Mouse (Mus musculus): ENCODE data around the gene Syngr3. TPM values are rescaled to one million over a fixed set of nuclear protein-coding genes. Genes with fewer than 3 reads are reported as not detected.

Syngr3 gene
- polyA plus RNA-seq, 1 experiment: 94.2 TPM

DNA sequence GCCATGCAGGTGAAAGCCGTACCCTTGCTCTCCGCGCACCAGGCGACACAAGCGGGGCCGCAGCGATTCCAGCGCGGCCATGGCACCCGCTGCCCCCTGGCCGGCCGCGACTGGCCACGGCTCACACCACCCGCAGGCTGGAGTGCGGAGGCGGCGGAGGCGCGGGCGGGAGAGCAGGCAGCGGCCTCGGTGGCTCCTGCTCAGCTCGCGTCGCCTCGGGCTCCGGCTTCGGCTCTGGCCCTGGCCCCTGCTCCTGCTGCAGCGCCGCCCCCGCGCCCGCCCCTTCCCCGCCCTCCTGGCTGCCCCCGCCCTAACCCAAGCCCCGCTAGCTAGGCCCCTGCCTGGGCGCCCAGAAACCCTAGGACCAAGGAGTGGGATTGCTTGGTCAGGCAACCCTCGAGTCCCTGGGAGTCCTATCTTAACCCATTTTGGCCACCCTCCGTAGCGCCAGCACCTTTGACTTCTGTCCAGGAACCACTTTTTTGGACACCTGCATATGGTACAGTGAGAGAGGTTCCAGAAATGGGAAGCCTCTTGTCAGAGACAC is 39.6 kb downstream of the Syngr3 start, which contains the start of gene Slc9a3r2:
Gene Slc9a3r2, minus strand, starts transcription at position 258 of the 547 bp plus-strand sequence.
- DNase-seq (ENCODE audit: low read depth): peak; percentile 56
- TF ChIP-seq POLR2A (IDR thresholded peaks at IDR 0.05; ENCODE audit: borderline replicate concordance, extremely low read depth, insufficient read depth, insufficient read length, poor library complexity, severe bottlenecking): no peak
- TF ChIP-seq CTCF (IDR thresholded peaks at IDR 0.05; ENCODE audit: borderline replicate concordance, extremely low read depth, insufficient read depth, insufficient read length): no peak

DNA sequence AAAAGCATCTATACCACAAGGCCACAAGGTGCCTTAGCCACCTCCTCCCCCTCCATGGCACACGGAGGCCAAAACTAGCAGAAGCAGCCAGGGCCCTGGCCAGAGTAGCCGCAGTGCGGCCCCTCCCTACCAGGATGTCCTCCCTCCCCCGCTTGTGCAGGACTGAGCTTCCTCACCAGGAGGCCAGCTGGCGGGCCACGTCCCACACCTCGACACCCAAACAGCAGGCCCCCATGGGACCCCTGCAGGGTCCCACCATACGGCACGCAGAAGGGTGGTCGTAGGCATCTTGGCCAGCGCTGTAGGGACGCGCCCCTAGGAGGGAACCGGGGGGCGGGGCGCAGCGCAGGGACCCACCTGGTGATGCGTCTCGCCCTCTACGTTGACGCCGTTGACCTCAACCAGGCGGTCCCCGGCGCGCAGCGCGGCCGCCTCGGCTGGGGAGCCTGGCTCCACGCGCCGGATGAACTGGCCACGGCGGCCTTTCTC is 40.1 kb downstream of the Syngr3 start:
- TF ChIP-seq CTCF (IDR thresholded peaks at IDR 0.05; ENCODE audit: borderline replicate concordance, extremely low read depth, insufficient read depth, insufficient read length) (no peak), POLR2A (IDR thresholded peaks at IDR 0.05; ENCODE audit: borderline replicate concordance, extremely low read depth, insufficient read depth, insufficient read length, poor library complexity, severe bottlenecking) (no peak)
- no peak for DNase-seq (ENCODE audit: low read depth)

DNA sequence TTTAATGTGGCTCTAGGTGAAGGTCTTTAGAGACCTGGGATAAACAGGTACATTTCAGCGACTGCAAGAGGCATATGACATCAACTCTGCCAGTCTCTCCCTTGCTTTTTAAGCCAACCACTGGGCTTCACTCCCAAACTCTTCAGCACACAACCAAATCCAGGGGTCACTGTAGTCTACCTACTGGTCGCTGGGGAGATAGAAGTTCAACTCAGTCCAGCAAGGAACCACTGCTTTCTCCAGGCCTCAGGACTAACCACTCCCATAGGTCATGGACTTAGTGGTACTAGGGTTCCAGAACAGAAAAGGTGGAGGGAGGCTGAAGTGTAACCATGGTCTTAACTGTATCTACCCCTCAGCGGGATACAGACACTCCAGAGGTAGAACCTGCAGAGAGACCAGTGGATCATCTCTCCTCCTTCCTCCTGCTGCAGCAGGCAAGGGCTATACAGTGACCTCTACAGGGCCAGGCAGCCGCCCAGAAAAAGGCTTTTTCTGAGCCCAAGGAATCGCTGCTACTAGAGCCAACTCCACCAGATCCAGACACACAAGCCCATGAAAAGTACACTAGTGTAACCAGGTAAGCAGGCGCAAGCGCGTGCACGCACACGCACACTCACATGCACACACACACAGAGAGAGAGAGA is 40.9 kb downstream of the Syngr3 start:
- DNase-seq (ENCODE audit: low read depth): no peak
- TF ChIP-seq CTCF (IDR thresholded peaks at IDR 0.05; ENCODE audit: borderline replicate concordance, extremely low read depth, insufficient read depth, insufficient read length) (no peak), POLR2A (IDR thresholded peaks at IDR 0.05; ENCODE audit: borderline replicate concordance, extremely low read depth, insufficient read depth, insufficient read length, poor library complexity, severe bottlenecking) (no peak)

DNA sequence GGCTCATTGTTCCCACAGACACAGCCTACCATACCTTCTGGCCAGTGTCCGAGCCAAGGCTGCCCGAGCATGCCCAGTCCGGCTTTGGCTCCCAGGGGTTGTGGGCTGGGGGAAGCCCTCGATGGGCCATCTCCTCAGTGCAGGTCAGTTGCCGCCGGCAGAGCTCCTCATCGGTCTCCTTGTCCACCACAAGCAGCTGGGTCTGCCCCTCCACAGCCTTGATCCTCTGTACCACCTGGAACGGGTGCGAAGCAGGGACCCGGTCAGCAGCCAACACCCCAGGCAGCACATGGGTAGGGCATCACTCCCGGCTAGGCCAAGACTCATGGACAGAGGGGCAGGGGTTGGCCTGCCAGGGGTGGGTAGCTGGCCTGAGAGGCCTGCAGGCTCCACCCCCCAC is 42.3 kb downstream of the Syngr3 start:
- DNase-seq (ENCODE audit: low read depth): no peak
- TF ChIP-seq POLR2A (IDR thresholded peaks at IDR 0.05; ENCODE audit: borderline replicate concordance, extremely low read depth, insufficient read depth, insufficient read length, poor library complexity, severe bottlenecking) (no peak), CTCF (IDR thresholded peaks at IDR 0.05; ENCODE audit: borderline replicate concordance, extremely low read depth, insufficient read depth, insufficient read length) (no peak)

DNA sequence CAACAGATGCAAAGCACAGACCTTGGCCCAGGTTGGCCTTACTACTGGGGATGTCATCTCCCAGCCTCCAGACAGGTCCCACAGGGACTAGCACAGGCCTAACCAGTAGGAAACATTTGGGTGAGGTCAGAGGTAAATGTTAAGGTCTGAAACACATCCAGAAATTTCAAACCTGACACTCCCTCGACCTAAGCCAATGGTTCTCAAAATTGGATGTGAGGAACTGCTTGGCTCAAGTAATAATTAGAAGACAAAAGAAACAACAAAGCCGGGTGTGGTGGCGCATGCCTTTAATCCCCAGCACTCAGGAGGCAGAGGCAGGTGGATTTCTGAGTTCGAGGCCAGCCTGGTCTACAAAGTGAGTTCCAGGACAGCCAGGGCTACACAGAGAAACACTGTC is 43.4 kb downstream of the Syngr3 start:
- TF ChIP-seq CTCF (IDR thresholded peaks at IDR 0.05; ENCODE audit: borderline replicate concordance, extremely low read depth, insufficient read depth, insufficient read length) (no peak), POLR2A (IDR thresholded peaks at IDR 0.05; ENCODE audit: borderline replicate concordance, extremely low read depth, insufficient read depth, insufficient read length, poor library complexity, severe bottlenecking) (no peak)
- DNase-seq (ENCODE audit: low read depth): no peak

DNA sequence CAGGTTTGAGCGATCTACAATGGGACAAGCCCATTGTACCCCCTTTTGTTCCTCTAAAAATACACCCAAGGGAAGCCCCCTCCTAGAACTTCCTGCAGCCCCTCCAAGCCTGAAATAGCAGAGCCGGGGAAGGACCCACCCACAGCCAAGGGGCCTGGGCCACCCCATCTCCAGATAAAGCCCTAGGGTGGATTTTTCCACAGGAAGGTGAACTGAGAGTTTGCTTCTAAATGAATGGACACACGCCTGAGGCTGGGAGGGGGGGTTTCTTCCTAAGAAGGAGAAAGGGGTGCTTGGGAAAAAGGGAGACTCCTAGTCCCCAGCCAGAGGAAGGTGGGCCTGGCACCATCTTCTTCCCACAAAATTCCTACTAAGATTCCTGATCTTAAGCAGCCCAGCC is 43.8 kb downstream of the Syngr3 start:
- no peak for TF ChIP-seq POLR2A (IDR thresholded peaks at IDR 0.05; ENCODE audit: borderline replicate concordance, extremely low read depth, insufficient read depth, insufficient read length, poor library complexity, severe bottlenecking)
- TF ChIP-seq CTCF (IDR thresholded peaks at IDR 0.05; ENCODE audit: borderline replicate concordance, extremely low read depth, insufficient read depth, insufficient read length): no peak
- no peak for DNase-seq (ENCODE audit: low read depth)

DNA sequence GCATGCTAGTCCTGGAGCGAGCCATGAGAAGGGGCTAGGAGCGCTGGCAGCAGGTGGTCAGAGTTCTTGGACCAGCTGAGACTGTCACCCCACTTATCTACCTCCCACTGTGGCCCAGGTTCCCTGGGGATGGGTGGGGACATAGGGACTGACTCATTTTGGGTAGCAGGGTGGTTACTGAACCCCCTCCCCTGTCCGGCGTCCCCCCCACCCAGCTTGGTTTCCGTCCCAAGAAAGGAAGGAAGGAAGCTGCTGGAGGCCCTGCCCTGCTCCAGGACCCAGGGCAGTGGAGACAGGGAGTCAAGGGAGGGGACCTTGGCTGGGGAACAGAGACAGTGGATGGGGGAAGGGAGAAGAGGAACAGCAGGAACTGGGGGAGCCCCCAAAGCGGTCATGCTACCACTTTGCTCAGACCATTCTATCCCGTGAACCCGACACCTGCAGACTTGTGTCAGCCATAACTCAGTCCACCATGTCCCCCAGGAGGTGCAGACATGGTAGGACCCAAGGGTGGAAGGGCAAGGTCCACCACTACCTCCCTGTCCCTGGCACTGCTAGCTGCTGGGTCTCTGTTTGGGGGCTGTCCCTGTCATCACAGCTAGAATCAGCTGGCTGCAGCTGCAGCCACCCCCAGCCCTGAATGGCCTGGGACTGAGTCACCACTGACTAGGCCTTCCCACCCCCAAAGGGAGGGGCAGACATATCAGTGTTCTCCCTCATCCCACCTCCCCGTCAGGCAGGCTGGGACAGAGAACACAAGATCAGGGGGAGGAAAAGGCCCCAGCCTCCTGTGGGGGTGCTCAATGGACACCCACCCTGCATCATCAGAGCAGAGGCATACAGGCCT is 44.7 kb downstream of the Syngr3 start:
- TF ChIP-seq CTCF (IDR thresholded peaks at IDR 0.05; ENCODE audit: borderline replicate concordance, extremely low read depth, insufficient read depth, insufficient read length): no peak
- DNase-seq (ENCODE audit: low read depth): no peak

DNA sequence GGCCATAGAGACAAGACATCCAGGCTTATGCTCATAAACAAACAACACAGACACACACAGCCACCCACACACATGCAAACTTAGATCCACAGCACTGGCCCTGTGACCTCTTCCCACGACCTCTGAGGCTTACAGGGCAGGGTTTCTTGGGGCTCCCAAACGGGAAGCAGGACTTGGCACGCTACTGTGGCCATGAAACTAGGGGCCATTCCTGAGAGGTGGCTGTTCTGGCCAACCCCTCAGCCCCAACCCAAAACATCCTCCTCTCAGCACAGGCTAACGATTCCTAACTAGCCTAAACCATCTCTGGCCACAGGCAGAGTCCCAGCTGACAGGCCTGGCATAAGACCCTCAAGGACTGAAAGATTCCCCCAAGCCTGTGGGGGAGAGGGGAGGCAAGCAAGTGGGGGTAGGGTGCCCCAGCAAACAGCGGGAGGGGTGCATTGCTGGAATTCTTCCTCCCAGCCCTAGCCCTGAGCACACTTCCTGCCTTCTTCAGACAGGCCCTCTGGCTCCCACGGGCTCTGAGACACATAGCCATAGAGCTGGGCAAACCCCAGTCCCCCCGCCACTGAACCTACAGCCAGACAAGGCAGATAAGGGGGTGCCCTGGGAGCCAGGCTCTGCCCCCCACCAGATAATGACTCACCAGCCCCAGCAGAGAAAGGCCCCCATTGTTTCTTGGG is 45.6 kb downstream of the Syngr3 start:
- no peak for DNase-seq (ENCODE audit: low read depth)
- no peak for TF ChIP-seq POLR2A (IDR thresholded peaks at IDR 0.05; ENCODE audit: borderline replicate concordance, extremely low read depth, insufficient read depth, insufficient read length, poor library complexity, severe bottlenecking)
- TF ChIP-seq CTCF (IDR thresholded peaks at IDR 0.05; ENCODE audit: borderline replicate concordance, extremely low read depth, insufficient read depth, insufficient read length): no peak

DNA sequence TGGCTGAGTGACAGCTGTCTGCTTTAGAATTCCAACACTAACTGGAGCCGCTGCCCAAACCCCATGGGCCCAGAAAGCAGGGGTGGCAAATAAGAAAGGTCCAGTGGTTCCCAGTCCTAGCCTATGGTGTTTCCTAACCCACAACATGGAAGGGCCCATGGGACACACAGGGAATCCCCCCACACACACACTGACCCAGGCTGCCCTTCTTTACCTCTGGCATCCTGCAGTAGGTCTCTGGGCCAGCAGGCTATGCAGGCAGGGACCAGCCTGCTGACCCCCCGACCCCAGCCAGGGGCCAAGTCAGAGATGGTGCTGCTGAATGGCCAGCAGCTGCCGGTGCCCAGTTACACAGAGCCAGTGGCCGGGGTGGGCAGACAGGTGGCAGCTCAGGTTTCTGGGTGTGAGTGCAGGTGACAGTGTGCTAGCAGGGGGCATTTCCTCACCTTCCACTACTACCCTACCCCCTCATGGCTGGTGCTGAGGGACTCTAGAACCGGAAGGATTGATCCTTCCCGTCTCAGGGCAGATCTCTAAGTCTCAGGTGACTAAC is 46.9 kb downstream of the Syngr3 start:
- no peak for DNase-seq (ENCODE audit: low read depth)
- TF ChIP-seq CTCF (IDR thresholded peaks at IDR 0.05; ENCODE audit: borderline replicate concordance, extremely low read depth, insufficient read depth, insufficient read length): no peak
- TF ChIP-seq POLR2A (IDR thresholded peaks at IDR 0.05; ENCODE audit: borderline replicate concordance, extremely low read depth, insufficient read depth, insufficient read length, poor library complexity, severe bottlenecking): no peak

DNA sequence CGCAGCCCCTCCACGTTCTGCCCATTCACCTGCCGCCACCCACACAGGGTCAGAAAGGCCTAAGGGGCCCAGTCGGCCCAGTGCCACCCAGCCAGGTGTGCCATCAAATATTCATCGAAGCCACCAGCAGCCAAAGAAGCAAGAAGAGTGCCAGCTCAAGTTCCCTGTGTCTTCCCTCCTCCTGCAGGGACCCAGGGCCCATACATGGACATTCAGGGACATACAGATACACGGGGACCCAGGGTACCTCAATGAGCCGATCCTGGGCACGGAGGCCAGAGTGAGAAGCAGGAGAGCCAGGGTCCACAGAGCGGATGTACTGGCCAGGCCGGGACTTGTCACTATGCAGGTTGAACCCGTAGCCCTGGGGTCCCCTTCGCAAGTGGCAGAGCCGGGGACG is 47.8 kb downstream of the Syngr3 start:
- DNase-seq (ENCODE audit: low read depth): no peak
- no peak for TF ChIP-seq POLR2A (IDR thresholded peaks at IDR 0.05; ENCODE audit: borderline replicate concordance, extremely low read depth, insufficient read depth, insufficient read length, poor library complexity, severe bottlenecking)
- TF ChIP-seq CTCF (IDR thresholded peaks at IDR 0.05; ENCODE audit: borderline replicate concordance, extremely low read depth, insufficient read depth, insufficient read length): no peak

DNA sequence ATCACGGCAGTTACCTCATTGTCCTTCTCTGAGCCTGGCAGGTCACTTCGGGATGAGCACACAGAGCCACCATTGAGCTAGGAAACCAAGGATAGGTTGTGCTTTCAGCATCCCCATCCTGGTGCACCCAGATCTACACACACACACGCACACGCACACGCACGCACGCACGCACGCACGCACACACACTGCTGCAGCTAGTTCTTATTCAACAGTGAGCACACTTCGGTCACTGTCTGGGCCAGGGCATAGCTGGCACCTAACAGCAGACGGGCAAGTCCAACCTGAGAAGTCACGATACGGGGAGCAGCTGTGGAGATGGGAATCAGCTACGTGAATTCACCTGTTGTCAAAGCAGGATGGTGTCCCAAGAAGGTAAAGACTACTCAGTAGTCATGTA is 49.2 kb downstream of the Syngr3 start:
- TF ChIP-seq POLR2A (IDR thresholded peaks at IDR 0.05; ENCODE audit: borderline replicate concordance, extremely low read depth, insufficient read depth, insufficient read length, poor library complexity, severe bottlenecking): no peak
- TF ChIP-seq CTCF (IDR thresholded peaks at IDR 0.05; ENCODE audit: borderline replicate concordance, extremely low read depth, insufficient read depth, insufficient read length): no peak
- no peak for DNase-seq (ENCODE audit: low read depth)

Measured in brain, embryonic 14.5 days (tissue).